Mouse (Mus musculus): Measurements from ENCODE around the gene Rap1gap. TPM values are rescaled to one million over a fixed set of nuclear protein-coding genes. Genes with fewer than 3 reads are reported as not detected.

The Rap1gap gene
- polyA plus RNA-seq, 1 experiment from 2014 or later = 26.9 TPM

- no peaks in the 10 kb centered on the region for H3K27me3 ChIP-seq (replicated peaks; ENCODE audit: control insufficient read depth, insufficient read depth, low read length)
- H3K4me1 ChIP-seq (ENCODE audit: control insufficient read depth, insufficient read depth, low read length) = peaks cover 48% of the 10 kb centered on the region
- H3K27ac ChIP-seq (ENCODE audit: low read length) = peak overlapping the region; percentile 73
- H3K9me3 ChIP-seq (ENCODE audit: control insufficient read depth, low read length) = no peaks in the 10 kb centered on the region
- peak; percentile 36 for ATAC-seq
- peak overlapping the region; percentile 45; the same call in 1 of the 2 replicates for H3K9ac ChIP-seq (ENCODE audit: low read depth, low read length)
- no peak overlapping the region for H3K4me3 ChIP-seq (ENCODE audit: low read length)
- H3K4me2 ChIP-seq (ENCODE audit: low read depth, low read length) = no peak overlapping the region
- H3K36me3 ChIP-seq (ENCODE audit: control insufficient read depth, insufficient read depth, low read length) = no peaks in the 10 kb centered on the region
- 76% methylated on average over 13 of the region's 13 CpGs for WGBS
Measured at GRCm38 (mm10) chr4:137697156-137697885, 32.8 kb downstream of the Rap1gap start.

GRCm38 (mm10) chr4:137698076-137698985, 33.8 kb downstream of the Rap1gap start:
- Histone ChIP-seq H3K27me3 (replicated peaks; ENCODE audit: control insufficient read depth, insufficient read depth, low read length) (no peaks in the 10 kb centered on the region), H3K4me1 (ENCODE audit: control insufficient read depth, insufficient read depth, low read length) (peaks cover 48% of the 10 kb centered on the region), H3K36me3 (ENCODE audit: control insufficient read depth, insufficient read depth, low read length) (no peaks in the 10 kb centered on the region), H3K27ac (ENCODE audit: low read length) (peak overlapping the region; percentile 73), H3K4me2 (ENCODE audit: low read depth, low read length) (no peak overlapping the region), H3K9ac (ENCODE audit: low read depth, low read length) (peak overlapping the region; percentile 45; the same call in 1 of the 2 replicates), H3K4me3 (ENCODE audit: low read length) (no peak overlapping the region), H3K9me3 (ENCODE audit: control insufficient read depth, low read length) (no peaks in the 10 kb centered on the region)
- peak; percentile 70 for ATAC-seq
- WGBS = 56% methylated on average over 7 of the region's 7 CpGs

GRCm38 (mm10) chr4:137699264-137700211, 35.0 kb downstream of the Rap1gap start:
- WGBS = 58% methylated on average over 21 of the region's 21 CpGs
- ATAC-seq = no peak
- no peak overlapping the region for H3K4me3 ChIP-seq (ENCODE audit: low read length)
- no peaks in the 10 kb centered on the region for H3K36me3 ChIP-seq (ENCODE audit: control insufficient read depth, insufficient read depth, low read length)
- peak overlapping the region; percentile 11; the same call in 1 of the 2 replicates for H3K9ac ChIP-seq (ENCODE audit: low read depth, low read length)
- no peak overlapping the region for H3K4me2 ChIP-seq (ENCODE audit: low read depth, low read length)
- peaks cover 48% of the 10 kb centered on the region for H3K4me1 ChIP-seq (ENCODE audit: control insufficient read depth, insufficient read depth, low read length)
- H3K9me3 ChIP-seq (ENCODE audit: control insufficient read depth, low read length) = no peaks in the 10 kb centered on the region
- no peaks in the 10 kb centered on the region for H3K27me3 ChIP-seq (replicated peaks; ENCODE audit: control insufficient read depth, insufficient read depth, low read length)
- H3K27ac ChIP-seq (ENCODE audit: low read length) = peak overlapping the region; percentile 73

- Histone ChIP-seq H3K27ac (ENCODE audit: low read length) (peak overlapping the region; percentile 58), H3K9ac (ENCODE audit: low read depth, low read length) (no peak overlapping the region), H3K36me3 (ENCODE audit: control insufficient read depth, insufficient read depth, low read length) (no peaks in the 10 kb centered on the region), H3K4me3 (ENCODE audit: low read length) (no peak overlapping the region), H3K4me2 (ENCODE audit: low read depth, low read length) (no peak overlapping the region), H3K4me1 (ENCODE audit: control insufficient read depth, insufficient read depth, low read length) (peaks cover 45% of the 10 kb centered on the region), H3K9me3 (ENCODE audit: control insufficient read depth, low read length) (no peaks in the 10 kb centered on the region), H3K27me3 (replicated peaks; ENCODE audit: control insufficient read depth, insufficient read depth, low read length) (no peaks in the 10 kb centered on the region)
- peak; percentile 30; the same call in 1 of the 2 replicates for ATAC-seq
- 43% methylated on average over 6 of the region's 6 CpGs for WGBS
Measured at GRCm38 (mm10) chr4:137700960-137701359, 36.4 kb downstream of the Rap1gap start.

- no peak for ATAC-seq
- Histone ChIP-seq H3K4me3 (ENCODE audit: low read length) (no peak overlapping the region), H3K9ac (ENCODE audit: low read depth, low read length) (no peak overlapping the region), H3K4me1 (ENCODE audit: control insufficient read depth, insufficient read depth, low read length) (peaks cover 47% of the 10 kb centered on the region), H3K36me3 (ENCODE audit: control insufficient read depth, insufficient read depth, low read length) (no peaks in the 10 kb centered on the region), H3K27me3 (replicated peaks; ENCODE audit: control insufficient read depth, insufficient read depth, low read length) (no peaks in the 10 kb centered on the region), H3K9me3 (ENCODE audit: control insufficient read depth, low read length) (no peaks in the 10 kb centered on the region), H3K27ac (ENCODE audit: low read length) (no peak overlapping the region), H3K4me2 (ENCODE audit: low read depth, low read length) (no peak overlapping the region)
- 81% methylated on average over 5 of the region's 5 CpGs for WGBS
Measured at GRCm38 (mm10) chr4:137703077-137703476, 38.6 kb downstream of the Rap1gap start.

GRCm38 (mm10) chr4:137704561-137704960, 40.0 kb downstream of the Rap1gap start:
- no peak overlapping the region for H3K4me2 ChIP-seq (ENCODE audit: low read depth, low read length)
- no peak overlapping the region for H3K27ac ChIP-seq (ENCODE audit: low read length)
- WGBS = 71% methylated on average over 2 of the region's 2 CpGs

GRCm38 (mm10) chr4:137705379-137705778, 40.9 kb downstream of the Rap1gap start:
- no peak overlapping the region for H3K4me2 ChIP-seq (ENCODE audit: low read depth, low read length)
- H3K27me3 ChIP-seq (replicated peaks; ENCODE audit: control insufficient read depth, insufficient read depth, low read length) = no peaks in the 10 kb centered on the region
- peak overlapping the region; percentile 3 for H3K27ac ChIP-seq (ENCODE audit: low read length)
- H3K4me3 ChIP-seq (ENCODE audit: low read length) = no peak overlapping the region
- no peaks in the 10 kb centered on the region for H3K36me3 ChIP-seq (ENCODE audit: control insufficient read depth, insufficient read depth, low read length)
- no peak for ATAC-seq
- H3K4me1 ChIP-seq (ENCODE audit: control insufficient read depth, insufficient read depth, low read length) = peaks cover 32% of the 10 kb centered on the region
- 0 out of 2 replicates have a peak overlapping the region, but pooled peaks have one; percentile 27 for H3K9ac ChIP-seq (ENCODE audit: low read depth, low read length)
- H3K9me3 ChIP-seq (ENCODE audit: control insufficient read depth, low read length) = no peaks in the 10 kb centered on the region
- WGBS = 63% methylated on average over 5 of the region's 5 CpGs

More at GRCm38 (mm10) chr4:137704561-137704960, 40.0 kb downstream of the Rap1gap start:
- no peak for ATAC-seq
- Histone ChIP-seq H3K9me3 (ENCODE audit: control insufficient read depth, low read length) (no peaks in the 10 kb centered on the region), H3K9ac (ENCODE audit: low read depth, low read length) (no peak overlapping the region), H3K4me1 (ENCODE audit: control insufficient read depth, insufficient read depth, low read length) (peaks cover 37% of the 10 kb centered on the region), H3K4me3 (ENCODE audit: low read length) (no peak overlapping the region), H3K36me3 (ENCODE audit: control insufficient read depth, insufficient read depth, low read length) (no peaks in the 10 kb centered on the region), H3K27me3 (replicated peaks; ENCODE audit: control insufficient read depth, insufficient read depth, low read length) (no peaks in the 10 kb centered on the region)

GRCm38 (mm10) chr4:137706510-137706909, 42.0 kb downstream of the Rap1gap start:
- H3K4me1 ChIP-seq (ENCODE audit: control insufficient read depth, insufficient read depth, low read length) = peaks cover 25% of the 10 kb centered on the region
- H3K36me3 ChIP-seq (ENCODE audit: control insufficient read depth, insufficient read depth, low read length) = no peaks in the 10 kb centered on the region
- peak; percentile 35 for ATAC-seq
- WGBS = 48% methylated on average over 7 of the region's 7 CpGs
- H3K27ac ChIP-seq (ENCODE audit: low read length) = peak overlapping the region; percentile 80
- H3K9me3 ChIP-seq (ENCODE audit: control insufficient read depth, low read length) = no peaks in the 10 kb centered on the region
- no peaks in the 10 kb centered on the region for H3K27me3 ChIP-seq (replicated peaks; ENCODE audit: control insufficient read depth, insufficient read depth, low read length)
- peak overlapping the region; percentile 81; the same call in 1 of the 2 replicates for H3K9ac ChIP-seq (ENCODE audit: low read depth, low read length)
- peak overlapping the region; percentile 66 for H3K4me3 ChIP-seq (ENCODE audit: low read length)
- peak overlapping the region; percentile 93 for H3K4me2 ChIP-seq (ENCODE audit: low read depth, low read length)
